Mouse (Mus musculus): ENCODE data around the gene Cdc6. TPM values are rescaled to one million over a fixed set of nuclear protein-coding genes. Genes with fewer than 3 reads are reported as not detected.

Gene Cdc6
- polyA plus RNA-seq, 1 experiment: 0.82 TPM

DNA sequence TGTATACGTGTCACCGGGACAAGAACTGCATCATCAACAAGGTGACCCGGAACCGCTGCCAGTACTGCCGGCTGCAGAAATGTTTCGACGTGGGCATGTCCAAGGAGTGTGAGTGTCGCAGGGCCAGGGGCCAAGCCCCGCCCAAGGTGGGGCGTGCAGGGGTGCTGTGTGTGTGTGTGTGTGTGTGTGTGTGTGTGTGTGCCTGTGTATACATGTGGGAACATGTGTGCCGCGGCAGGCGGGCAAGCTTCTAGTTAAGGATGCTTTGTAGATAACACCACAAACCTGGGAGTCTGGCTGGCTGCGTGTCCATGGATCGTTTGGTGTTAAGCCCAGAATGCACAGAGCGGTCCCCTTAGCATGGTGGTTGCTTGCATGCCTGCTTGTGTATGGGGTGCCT is 60.5 kb downstream of the Cdc6 start:
- H3K9me3 ChIP-seq (ENCODE audit: control insufficient read depth, low read length): no peaks in the 10 kb centered on the region
- peaks cover 20% of the 10 kb centered on the region for H3K4me1 ChIP-seq (ENCODE audit: control insufficient read depth)
- H3K36me3 ChIP-seq (ENCODE audit: control insufficient read depth): peaks cover 19% of the 10 kb centered on the region; the same call in 1 of the 2 replicates
- TF ChIP-seq GATA1 (IDR thresholded peaks at IDR 0.05; ENCODE audit: low read length) (no peak), TAL1 (IDR thresholded peaks at IDR 0.05; ENCODE audit: low read length) (no peak)
- H3K27me3 ChIP-seq (ENCODE audit: control insufficient read depth): peaks cover 67% of the 10 kb centered on the region
- no peak overlapping the region for H3K4me3 ChIP-seq (replicated peaks)

GRCm38 (mm10) chr11:98968716-98969495 is 61.3 kb downstream of the Cdc6 start:
- H3K27me3 ChIP-seq (ENCODE audit: control insufficient read depth): peaks cover 58% of the 10 kb centered on the region
- H3K4me3 ChIP-seq (replicated peaks): no peak overlapping the region
- peaks cover 12% of the 10 kb centered on the region for H3K4me1 ChIP-seq (ENCODE audit: control insufficient read depth)
- TF ChIP-seq GATA1 (IDR thresholded peaks at IDR 0.05; ENCODE audit: low read length): no peak
- TF ChIP-seq TAL1 (IDR thresholded peaks at IDR 0.05; ENCODE audit: low read length): no peak
- no peaks in the 10 kb centered on the region for H3K9me3 ChIP-seq (ENCODE audit: control insufficient read depth, low read length)
- H3K36me3 ChIP-seq (ENCODE audit: control insufficient read depth): peaks cover 25% of the 10 kb centered on the region; the same call in 1 of the 2 replicates

- TF ChIP-seq GATA1 (IDR thresholded peaks at IDR 0.05; ENCODE audit: low read length): no peak
- TF ChIP-seq TAL1 (IDR thresholded peaks at IDR 0.05; ENCODE audit: low read length): no peak
- Histone ChIP-seq H3K9me3 (ENCODE audit: control insufficient read depth, low read length) (no peaks in the 10 kb centered on the region), H3K36me3 (ENCODE audit: control insufficient read depth) (peaks cover 25% of the 10 kb centered on the region; the same call in 1 of the 2 replicates), H3K27me3 (ENCODE audit: control insufficient read depth) (peaks cover 52% of the 10 kb centered on the region), H3K4me3 (replicated peaks) (no peak overlapping the region), H3K4me1 (ENCODE audit: control insufficient read depth) (peaks cover 12% of the 10 kb centered on the region)
These were observed 61.9 kb downstream of the Cdc6 start for GRCm38 (mm10) chr11:98969496-98969927.

DNA sequence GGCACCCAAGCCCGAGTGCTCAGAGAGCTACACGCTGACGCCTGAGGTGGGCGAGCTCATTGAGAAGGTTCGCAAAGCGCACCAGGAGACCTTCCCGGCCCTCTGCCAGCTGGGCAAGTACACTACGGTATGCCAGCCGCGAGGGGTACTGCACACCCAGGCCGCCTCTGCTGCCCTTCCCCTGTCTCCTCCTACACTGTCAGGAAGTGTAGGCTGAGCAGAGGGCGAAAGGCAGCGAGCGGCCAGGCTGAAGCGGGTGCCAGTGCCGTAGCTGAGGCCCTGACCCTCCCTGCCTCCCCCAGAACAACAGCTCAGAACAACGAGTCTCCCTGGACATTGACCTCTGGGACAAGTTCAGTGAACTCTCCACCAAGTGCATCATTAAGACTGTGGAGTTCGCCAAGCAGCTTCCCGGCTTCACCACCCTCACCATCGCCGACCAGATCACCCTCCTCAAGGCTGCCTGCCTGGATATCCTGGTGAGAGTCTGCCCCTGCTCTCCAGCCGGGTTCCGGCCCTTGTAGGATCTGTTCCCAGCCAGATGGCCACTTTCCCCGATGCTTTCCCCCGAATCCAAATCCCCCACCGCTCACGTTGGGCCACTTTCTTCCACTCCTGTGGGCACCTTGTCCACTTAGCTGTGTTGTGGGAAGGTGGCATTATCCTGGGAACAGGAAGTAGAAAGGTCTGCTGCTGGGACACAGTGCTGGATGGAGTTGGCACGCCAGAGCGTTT is 62.8 kb downstream of the Cdc6 start:
- Histone ChIP-seq H3K4me1 (ENCODE audit: control insufficient read depth) (peaks cover 12% of the 10 kb centered on the region), H3K4me3 (replicated peaks) (no peak overlapping the region), H3K36me3 (ENCODE audit: control insufficient read depth) (peaks cover 25% of the 10 kb centered on the region; the same call in 1 of the 2 replicates), H3K27me3 (ENCODE audit: control insufficient read depth) (peaks cover 44% of the 10 kb centered on the region), H3K9me3 (ENCODE audit: control insufficient read depth, low read length) (no peaks in the 10 kb centered on the region)
- no peak for TF ChIP-seq TAL1 (IDR thresholded peaks at IDR 0.05; ENCODE audit: low read length)
- TF ChIP-seq GATA1 (IDR thresholded peaks at IDR 0.05; ENCODE audit: low read length): no peak

- H3K4me3 ChIP-seq (replicated peaks): no peak overlapping the region
- H3K27me3 ChIP-seq (ENCODE audit: control insufficient read depth): peaks cover 33% of the 10 kb centered on the region
- H3K9me3 ChIP-seq (ENCODE audit: control insufficient read depth, low read length): no peaks in the 10 kb centered on the region
- peaks cover 25% of the 10 kb centered on the region; the same call in 1 of the 2 replicates for H3K36me3 ChIP-seq (ENCODE audit: control insufficient read depth)
- peaks cover 11% of the 10 kb centered on the region for H3K4me1 ChIP-seq (ENCODE audit: control insufficient read depth)
- TF ChIP-seq GATA1 (IDR thresholded peaks at IDR 0.05; ENCODE audit: low read length) (no peak), TAL1 (IDR thresholded peaks at IDR 0.05; ENCODE audit: low read length) (no peak)
These were observed 63.9 kb downstream of the Cdc6 start for GRCm38 (mm10) chr11:98971316-98972031.

GRCm38 (mm10) chr11:98972215-98972614 is 64.6 kb downstream of the Cdc6 start:
- Histone ChIP-seq H3K9me3 (ENCODE audit: control insufficient read depth, low read length) (no peaks in the 10 kb centered on the region), H3K4me3 (replicated peaks) (no peak overlapping the region), H3K27me3 (ENCODE audit: control insufficient read depth) (peaks cover 25% of the 10 kb centered on the region), H3K36me3 (ENCODE audit: control insufficient read depth) (peaks cover 18% of the 10 kb centered on the region; the same call in 1 of the 2 replicates), H3K4me1 (ENCODE audit: control insufficient read depth) (peaks cover 5% of the 10 kb centered on the region)
- TF ChIP-seq TAL1 (IDR thresholded peaks at IDR 0.05; ENCODE audit: low read length) (no peak), GATA1 (IDR thresholded peaks at IDR 0.05; ENCODE audit: low read length) (no peak)

- H3K4me3 ChIP-seq (replicated peaks): no peak overlapping the region
- H3K27me3 ChIP-seq (ENCODE audit: control insufficient read depth): peaks cover 23% of the 10 kb centered on the region
- peaks cover 17% of the 10 kb centered on the region; the same call in 1 of the 2 replicates for H3K36me3 ChIP-seq (ENCODE audit: control insufficient read depth)
- peaks cover 10% of the 10 kb centered on the region for H3K4me1 ChIP-seq (ENCODE audit: control insufficient read depth)
- no peaks in the 10 kb centered on the region for H3K9me3 ChIP-seq (ENCODE audit: control insufficient read depth, low read length)
- TF ChIP-seq GATA1 (IDR thresholded peaks at IDR 0.05; ENCODE audit: low read length) (no peak), TAL1 (IDR thresholded peaks at IDR 0.05; ENCODE audit: low read length) (no peak)
These were observed 65.3 kb downstream of the Cdc6 start for GRCm38 (mm10) chr11:98972801-98973360.

Other genes starting within 250 kb of the Cdc6 start
- 0.03 TPM in 1 of 2 replicates, not detected in the other for gene Gsdma, start 243.4 kb upstream of the Cdc6 start, polyA plus RNA-seq (2012)
- gene Psmd3, start 225.2 kb upstream of the Cdc6 start, polyA plus RNA-seq (2012): 15.0 and 17.0 TPM in 2 replicates
- not detected in 2 replicates for gene Csf3, start 206.5 kb upstream of the Cdc6 start, polyA plus RNA-seq (2012)
- gene Med24, start 178.4 kb upstream of the Cdc6 start, polyA plus RNA-seq (2012): 13.2 and 14.4 TPM in 2 replicates
- 3.2 TPM in 2 replicates for gene Thra, start 167.2 kb upstream of the Cdc6 start, polyA plus RNA-seq (2012)
- gene Nr1d1, start 132.5 kb upstream of the Cdc6 start, polyA plus RNA-seq (2012): 0.22 and 0.29 TPM in 2 replicates
- 2.7 TPM in 2 replicates for gene Msl1, start 112.3 kb upstream of the Cdc6 start, polyA plus RNA-seq (2012)
- 2.6 and 3.3 TPM in 2 replicates for gene Casc3, start 102.9 kb upstream of the Cdc6 start, polyA plus RNA-seq (2012)
- gene Rapgefl1, start 71.0 kb upstream of the Cdc6 start, polyA plus RNA-seq (2012): not detected in 2 replicates
- 0.81 TPM in 2 replicates for gene Wipf2, start 44.2 kb upstream of the Cdc6 start, polyA plus RNA-seq (2012)
- 0.20 and 0.32 TPM in 2 replicates for gene Rara, start 20.0 kb downstream of the Cdc6 start, polyA plus RNA-seq (2012)
- not detected in 2 replicates for gene Gjd3, start 75.2 kb downstream of the Cdc6 start, polyA plus RNA-seq (2012)
- gene Top2a, start 116.4 kb downstream of the Cdc6 start, polyA plus RNA-seq (2012): 5.6 and 7.1 TPM in 2 replicates
- 2.0 and 2.9 TPM in 2 replicates for gene Igfbp4, start 133.4 kb downstream of the Cdc6 start, polyA plus RNA-seq (2012)
- not detected in 2 replicates for gene Tns4, start 181.5 kb downstream of the Cdc6 start, polyA plus RNA-seq (2012)
- 0.06 TPM in 1 of 2 replicates, not detected in the other for gene Ccr7, start 247.3 kb downstream of the Cdc6 start, polyA plus RNA-seq (2012)

Data from erythroblast, embryonic 14.5 days (primary cell).